Mouse (Mus musculus): ENCODE results near the gene Cbarp.

The Cbarp gene

DNA sequence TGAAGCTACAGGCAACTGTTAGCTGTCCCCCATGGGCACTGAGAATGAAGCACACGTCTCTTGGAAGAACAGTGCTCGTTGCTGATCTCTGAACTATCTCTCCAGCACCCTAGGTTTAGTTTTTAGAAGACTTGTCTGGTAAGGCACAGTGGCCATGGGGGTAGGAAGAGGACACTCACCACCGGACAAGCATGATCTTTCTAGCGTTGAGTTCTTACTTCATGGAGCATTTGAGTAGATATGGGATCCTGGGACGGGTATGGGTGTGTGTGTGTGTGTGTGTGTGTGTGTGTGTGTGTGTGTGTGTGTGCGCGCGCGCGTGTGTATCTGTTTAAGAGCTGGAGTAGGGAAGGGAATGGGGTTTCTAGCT lies at the start of gene Cbarp:
Cbarp (minus strand) TSS at position 170 of the 370 bp plus-strand sequence.
- DNase-seq (ENCODE audit: low read depth, low spot score): peak; percentile 45

DNA sequence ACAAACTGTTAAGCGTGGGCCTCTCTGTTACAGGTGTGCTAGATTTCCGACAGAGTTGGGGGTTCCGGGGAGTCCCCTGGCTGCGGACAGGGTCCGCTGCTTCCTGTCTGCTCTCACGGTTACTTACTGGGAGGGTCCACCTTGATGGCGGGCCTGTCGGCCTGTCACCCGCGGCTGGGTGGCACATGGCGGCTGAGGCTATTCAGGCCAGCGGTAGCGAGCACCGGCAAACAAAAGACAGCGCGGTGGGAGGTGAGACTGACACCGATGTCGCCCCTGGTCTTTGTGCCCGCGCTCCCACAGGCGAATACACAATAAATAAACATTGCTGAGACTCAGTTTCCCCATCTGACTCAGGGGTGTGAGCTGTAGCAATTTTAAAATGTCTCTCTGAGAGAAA lies 49.4 kb upstream of the Cbarp start:
- DNase-seq (ENCODE audit: low read depth, low spot score): no peak

DNA sequence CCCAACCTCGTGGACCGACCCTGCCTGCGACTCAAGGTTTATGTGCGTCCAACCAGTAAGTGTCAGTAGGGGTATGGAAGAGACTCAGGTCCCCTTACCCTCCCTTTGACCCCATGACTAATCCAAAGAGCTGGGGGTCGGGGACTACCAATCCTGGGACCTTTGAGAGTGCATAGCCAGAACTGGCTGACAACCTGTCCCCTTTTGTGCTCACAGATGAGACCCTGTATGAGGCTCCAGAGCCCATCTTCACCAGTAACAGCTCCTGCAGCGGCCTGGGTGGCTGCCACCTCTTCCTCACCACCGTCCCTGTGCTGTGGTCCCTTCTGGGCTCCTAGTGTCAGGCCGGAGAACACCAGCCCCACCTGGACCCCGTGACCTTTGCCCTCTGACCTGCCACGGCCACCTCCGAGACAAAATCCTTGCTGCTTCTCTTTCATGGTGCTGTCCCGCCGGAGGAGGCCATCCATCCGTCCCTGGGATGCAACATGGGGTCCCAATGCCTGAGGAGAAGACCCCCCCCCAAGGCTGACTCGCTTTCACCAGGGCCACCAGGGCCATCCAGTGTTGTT lies 47.9 kb upstream of the Cbarp start:
- DNase-seq (ENCODE audit: low read depth, low spot score): no peak

DNA sequence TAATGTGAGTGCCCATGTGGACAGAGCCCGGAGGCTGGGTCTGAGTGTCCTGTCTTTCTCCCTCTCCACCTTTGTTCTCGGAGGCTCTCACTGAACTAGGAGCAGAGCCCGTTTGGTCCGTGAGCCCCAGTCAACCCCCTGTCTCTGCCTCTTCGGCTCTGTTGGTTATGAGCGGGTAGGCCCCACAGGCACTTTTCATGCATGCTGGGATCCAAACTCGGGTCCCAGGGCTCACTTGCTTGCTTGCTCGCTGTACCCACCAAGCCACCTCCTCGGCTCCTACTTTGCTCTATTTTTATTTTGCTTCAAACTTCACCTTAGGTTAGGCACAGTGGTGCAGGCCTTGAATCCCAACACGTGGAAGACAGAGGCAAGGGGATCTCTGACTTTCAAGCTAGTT lies 47.1 kb upstream of the Cbarp start:
- no peak for DNase-seq (ENCODE audit: low read depth, low spot score)

DNA sequence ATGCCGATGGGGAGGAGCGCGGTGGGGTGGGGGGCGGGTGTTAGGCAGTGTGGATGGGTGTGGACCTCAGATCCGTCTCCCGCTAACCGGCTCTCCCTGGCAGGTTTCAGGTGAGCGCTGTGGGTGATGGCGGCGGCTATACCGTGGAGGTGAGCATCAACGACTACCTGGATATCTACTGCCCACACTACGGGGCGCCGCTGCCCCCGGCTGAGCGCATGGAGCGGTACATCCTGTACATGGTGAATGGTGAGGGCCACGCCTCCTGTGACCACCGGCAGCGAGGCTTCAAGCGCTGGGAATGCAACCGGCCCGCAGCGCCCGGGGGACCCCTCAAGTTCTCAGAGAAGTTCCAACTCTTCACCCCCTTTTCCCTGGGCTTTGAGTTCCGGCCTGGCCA lies 46.0 kb upstream of the Cbarp start:
- no peak for DNase-seq (ENCODE audit: low read depth, low spot score)

DNA sequence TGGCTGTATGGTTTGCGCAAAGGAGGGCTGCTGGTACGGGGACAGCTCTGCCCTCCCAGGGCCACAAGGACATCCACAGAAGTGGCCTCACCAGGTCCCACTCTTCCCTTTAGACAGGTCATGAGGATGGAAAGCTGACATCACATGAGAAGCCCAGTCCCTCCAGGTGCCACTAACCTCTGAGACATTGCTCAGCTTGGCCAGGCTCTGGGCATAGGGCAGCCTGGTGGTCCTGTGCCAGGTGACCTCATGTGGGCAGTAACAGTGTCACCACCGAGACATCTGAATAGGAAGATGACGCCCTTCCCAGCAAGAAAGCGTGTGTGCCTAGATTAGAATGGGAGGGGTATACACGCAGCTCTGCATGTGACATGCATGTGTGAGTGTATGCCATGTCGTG lies 41.9 kb upstream of the Cbarp start:
- DNase-seq (ENCODE audit: low read depth, low spot score): no peak

DNA sequence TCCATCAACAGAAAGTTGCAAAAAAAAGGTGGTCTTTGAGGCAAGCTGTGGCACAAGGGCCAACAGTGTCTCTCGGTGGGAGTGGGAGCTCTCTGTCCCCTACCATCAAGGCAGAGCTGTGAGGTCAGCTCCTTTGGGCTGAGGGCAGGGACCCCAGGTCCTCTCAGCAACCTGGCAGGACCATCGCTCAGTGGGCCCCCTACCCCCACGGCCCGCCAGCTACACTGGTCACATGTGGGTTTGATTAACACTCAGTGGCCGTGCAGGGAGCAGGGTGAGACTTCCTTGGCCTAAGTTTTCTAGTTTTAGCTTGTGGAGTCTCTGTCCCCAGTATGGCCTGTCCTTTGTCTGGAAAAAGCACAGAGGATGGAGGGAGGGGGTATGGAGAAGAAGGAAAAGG lies 40.2 kb upstream of the Cbarp start:
- no peak for DNase-seq (ENCODE audit: low read depth, low spot score)

DNA sequence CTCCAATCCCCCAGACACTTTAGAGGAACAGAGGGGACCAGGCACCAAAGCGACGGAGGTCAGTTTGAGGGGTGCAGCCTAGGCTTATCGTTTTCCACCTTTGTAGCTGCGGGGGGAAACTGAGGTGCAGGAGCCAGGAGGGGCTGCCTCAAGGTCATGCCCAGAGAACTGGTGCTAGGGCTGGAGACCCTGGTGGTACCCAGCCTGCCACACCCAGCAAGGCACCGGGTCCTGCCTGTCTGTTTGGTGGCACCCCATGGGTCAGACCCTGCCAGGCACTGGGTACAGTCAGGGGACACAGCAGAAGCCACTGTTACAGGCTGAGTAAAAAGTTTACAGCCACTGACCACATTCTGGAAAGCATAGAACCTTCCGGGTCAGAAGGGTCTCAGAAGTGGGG lies 39.7 kb upstream of the Cbarp start:
- DNase-seq (ENCODE audit: low read depth, low spot score): no peak

DNA sequence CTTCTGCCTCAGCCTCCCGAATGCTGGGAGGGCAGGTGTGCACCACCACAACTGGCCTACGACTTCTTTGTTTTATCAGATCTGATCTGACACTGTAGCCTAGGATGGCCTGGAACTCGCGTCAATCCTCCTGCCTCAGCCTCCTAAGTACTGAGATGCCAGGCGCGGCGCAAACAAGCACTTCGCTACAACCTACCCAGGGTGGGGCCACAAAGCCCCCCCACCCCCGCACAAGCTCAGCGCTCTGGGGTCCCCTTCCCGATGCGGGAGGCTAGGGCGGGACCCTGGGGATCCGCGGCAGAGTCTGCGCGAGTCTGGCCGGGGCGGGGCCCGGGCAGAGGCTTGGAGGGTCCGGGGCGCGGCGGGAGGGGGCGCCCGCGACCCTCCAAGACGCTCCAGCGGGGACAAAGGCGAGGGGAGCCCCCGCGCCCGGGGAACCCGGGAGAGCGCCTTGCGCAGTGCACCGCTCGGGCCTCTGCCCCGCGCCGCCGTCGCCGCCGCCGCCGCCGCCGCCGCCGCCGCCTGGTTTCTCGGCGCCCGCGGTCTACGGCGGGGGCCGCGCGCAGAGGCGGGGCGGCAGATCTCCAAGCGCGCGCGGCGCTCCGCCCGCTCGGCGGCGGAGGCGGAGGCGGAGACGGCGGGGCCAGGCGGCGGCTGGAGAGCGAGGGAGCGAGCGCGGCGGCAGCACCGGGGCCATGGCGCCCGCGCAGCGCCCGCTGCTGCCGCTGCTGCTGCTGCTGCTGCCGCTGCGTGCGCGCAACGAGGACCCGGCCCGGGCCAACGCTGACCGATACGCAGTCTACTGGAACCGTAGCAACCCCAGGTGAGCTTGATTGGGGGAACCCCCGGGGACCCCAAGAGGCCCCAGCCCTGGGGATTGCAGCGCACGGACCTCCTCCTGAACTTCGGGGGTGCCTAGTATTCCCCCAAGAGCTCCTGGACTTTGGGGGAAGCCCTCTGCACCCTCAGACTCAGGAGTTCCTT lies 38.7 kb upstream of the Cbarp start, which contains the start of gene Efna2:
Efna2 (plus strand) TSS at position 415 of the 984 bp plus-strand sequence.
- peak; percentile 55 for DNase-seq (ENCODE audit: low read depth, low spot score)

DNA sequence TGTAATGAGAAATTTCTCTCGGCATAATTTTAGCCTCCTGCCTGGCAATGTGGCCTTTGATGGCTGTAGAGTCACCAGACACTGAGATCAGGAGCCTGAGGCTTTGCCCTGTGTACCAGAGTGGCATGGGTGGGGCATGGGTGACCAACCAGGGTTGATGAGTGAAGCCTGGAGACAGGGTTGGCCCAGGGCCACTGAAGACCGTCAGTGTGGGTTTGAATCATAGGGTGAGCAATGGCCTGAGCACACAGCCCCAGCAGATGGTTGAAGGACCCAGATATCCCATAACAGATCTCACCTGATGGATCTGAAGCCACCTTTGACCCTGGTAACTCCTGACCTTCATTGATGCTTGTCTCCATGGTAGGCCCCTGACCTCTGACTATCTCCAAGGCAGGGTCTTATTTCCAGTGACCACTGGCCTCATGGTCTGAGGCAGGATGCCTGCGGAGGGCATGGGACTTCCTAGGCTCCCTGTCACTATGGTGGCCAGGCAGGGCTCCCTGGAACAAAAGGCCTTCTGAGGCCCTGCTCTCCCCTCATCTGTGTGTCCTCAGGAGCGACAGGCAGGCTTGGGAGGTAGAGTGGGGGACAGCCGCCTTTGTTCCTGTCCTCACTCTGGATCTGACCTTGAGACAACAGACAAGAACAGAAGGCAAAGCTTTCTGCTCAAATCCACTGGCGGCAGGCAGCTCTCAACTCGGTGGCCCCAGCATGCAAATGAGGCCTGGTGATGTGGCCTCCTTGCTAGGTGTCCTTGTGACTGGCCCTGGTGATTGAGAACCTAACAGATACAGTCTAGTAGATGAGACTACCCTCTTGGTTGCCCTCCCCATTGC lies 37.0 kb upstream of the Cbarp start:
- DNase-seq (ENCODE audit: low read depth, low spot score): no peak

DNA sequence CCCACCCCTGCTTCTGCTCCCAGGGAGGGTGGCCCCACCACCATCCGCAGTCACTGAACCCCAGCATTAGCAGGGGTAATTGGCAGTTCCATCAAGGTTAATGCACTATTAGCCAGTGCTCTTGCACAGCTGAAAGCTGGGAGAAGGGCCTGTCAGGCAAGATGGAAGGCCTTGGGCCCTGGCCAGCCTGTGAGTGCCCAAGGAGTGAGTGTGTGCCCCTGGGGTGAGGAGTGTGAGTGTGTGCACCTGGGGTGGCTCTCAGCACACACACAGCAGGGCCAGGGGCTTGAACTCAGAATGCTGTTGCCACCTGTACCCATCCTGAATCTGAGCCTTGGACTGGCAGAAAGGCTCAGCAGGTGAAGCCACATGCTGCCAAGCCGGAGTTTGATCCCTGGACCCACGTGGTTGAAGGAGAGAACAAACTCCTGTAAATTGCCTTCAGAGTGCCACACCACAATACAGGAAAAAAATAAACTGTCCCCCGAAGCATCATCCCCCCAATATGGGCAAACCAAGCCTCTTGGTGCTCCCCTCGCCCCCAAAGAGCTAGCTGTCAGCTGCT lies 35.7 kb upstream of the Cbarp start:
- DNase-seq (ENCODE audit: low read depth, low spot score): no peak

DNA sequence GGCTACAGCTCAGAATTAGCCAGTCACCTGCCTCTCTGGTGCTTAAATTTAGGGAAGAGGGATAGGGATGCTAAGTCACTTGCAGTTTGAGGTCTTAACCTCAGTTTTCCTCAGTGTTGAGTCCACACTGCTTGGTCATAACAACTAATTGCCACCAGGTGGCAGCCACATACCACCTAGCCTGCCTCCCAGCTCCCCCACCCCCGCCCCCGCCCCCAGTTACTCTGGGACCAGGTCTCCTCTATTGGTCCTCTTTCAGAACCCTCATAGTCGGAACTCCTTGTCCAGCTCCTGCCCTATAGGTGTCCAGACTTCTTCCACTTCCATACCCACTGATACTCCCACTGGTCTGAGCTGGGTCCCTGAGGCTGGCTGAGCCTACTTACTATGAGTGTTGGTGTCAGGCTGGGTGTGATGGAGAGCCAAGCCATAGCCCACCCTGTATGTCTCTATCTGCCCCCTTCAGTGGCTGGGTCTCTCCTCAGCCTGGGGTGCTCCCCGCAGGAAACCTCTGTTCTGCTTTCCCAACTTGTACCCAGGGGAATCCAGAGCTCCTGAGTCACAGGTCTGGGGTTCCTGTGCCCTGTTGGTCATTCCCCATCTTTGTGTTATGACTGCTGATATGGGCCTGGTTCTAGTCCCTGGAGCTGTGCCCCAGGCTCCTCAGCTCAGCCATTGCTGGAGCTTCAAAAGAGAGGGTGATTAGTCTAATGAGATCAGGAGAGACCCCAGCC lies 35.1 kb upstream of the Cbarp start:
- peak; percentile 78 for DNase-seq (ENCODE audit: low read depth, low spot score)

DNA sequence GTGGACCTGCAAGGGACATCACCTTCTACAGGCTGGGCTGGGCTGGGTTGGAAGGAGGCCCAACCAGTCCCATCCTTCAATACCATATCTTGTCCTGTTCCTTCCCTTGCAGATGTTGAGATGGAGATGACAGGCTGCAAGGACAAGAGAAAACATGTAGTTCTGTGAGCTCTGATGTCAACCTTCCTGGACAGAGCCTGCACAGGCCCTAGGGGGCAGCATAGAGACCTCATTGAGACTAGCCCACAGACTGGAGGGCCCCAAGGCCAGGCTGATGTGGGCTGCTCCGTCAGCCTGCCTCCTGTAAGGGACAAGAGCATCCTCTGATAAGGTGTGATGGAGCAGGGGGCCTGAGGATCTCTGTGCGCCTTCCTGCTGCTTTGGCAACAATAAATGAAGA lies 34.1 kb upstream of the Cbarp start:
- DNase-seq (ENCODE audit: low read depth, low spot score): peak; percentile 75

DNA sequence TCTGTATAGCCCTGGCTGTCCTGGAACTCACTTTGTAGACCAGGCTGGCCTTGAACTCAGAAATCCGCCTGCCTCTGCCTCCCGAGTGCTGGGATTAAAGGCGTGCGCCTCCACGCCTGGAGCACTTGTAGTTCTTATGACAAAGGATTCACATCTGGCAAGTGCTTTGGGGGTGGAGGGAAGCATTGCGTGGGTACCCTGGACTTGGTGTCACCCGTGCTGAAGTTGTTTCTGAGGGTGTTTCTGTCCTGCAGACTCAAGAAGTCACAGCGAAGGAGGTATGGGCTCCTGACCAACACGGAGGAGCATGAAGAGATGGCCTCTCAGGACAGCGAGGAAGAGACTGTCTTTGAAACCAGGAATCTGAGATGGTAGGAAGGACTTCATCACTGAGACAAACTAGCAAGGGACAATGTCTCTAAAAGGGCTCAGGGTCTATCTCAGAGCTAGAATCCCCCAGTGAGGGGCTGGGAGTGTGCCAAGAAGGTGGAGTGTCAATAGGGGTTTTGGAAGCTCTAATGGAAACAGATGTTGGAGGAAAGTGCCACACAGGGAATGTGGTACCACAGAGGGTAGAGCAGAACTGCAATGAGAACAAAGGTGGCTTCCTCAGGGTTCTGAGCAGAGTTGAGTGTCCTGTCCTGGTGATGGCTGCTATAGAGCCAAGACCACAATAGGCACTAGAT lies 33.5 kb upstream of the Cbarp start:
- no peak for DNase-seq (ENCODE audit: low read depth, low spot score)

DNA sequence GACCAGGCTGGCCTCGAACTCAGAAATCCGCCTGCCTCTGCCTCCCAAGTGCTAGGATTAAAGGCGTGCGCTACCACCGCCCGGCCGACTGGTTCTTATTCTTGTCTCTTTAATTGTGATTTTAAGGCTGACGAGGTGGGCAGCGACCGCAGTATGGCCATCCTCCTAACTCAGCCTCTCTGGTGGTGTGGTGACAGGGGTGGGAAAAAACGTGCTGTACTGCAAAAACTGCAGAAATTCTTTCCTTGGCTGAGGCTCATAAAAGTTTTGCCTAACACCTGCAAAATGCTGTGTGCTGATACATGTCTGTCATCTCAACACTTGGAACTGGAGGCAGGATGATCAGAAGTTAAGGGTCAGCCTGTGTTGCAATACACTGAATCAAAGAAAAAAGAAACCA lies 32.7 kb upstream of the Cbarp start:
- no peak for DNase-seq (ENCODE audit: low read depth, low spot score)

DNA sequence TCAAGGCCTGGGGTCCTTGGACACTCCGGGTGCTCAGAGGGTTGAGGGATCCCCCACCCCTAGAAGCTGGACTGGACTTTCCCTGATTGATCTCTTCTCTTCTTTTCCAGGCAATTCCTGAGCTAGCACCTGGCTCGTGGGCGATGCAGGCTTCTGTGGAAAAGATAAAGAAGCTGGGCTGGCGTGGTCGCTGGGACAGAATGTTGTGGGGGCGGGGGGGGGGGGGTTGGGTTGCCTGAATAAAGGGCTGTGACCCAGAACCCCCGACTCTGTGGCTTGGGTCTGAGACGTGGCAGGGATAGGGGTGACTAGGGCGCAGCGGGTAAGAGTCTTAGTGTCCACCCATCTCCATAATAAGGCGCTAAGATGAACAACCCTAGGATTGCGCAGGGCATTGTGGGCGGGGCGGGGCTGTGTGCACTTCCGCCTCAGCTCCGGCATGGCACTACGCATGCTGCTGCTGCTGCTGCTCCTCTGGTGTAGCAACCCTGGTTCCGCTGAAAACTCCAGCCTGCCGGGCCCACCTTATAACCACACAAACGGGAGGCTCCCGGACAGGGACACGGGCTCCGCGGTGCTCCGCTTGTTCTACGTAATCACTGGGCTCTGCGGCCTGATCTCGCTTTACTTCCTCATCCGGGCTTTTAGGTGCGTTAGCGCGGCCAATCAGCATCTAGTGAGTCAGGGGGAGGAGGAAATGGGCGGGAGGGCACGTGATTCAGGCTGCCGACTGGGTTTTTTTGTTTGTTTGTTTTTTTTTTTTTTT lies 32.1 kb upstream of the Cbarp start, which contains the start of gene 1600002K03Rik:
1600002K03Rik (plus strand) TSS at position 418 of the 766 bp plus-strand sequence.
- peak; percentile 95 for DNase-seq (ENCODE audit: low read depth, low spot score)

DNA sequence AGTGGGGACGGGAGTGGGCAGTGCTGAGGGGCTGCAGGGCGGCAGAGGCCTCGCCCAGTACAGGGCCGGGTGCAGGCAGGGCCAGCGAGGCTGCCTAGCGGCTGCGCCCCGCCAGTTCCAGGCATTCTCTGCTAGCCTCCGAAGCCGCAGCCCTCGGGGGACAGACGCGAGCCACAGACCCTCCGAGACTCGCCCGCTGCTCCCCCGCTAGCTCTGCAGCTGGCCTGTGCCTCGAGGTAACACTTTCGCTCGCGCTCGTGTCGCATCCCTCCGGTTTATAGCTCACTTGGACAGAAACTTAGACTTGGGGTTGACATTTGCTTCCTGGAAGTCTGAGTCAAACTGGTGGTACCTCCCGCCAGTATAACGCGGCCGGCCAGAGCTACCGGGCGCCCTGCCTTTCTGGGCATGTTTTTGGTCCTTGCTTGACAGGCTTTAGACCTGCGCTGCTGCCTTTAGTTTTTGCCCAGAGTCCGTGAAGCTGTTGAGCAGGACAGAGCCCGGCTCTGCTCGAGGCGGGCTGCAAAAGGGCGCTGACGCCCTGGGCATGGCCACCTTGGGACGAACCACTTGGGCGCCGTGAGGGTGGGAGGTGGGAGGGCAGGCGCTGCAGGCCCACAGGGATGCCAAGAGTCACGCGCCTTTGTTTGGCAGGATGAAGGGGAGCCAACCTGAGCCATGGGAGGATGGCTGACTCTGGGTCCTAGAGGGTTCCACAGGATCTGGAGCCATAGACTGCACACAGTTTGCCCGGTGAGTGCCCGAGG lies 31.3 kb upstream of the Cbarp start:
- peak; percentile 22 for DNase-seq (ENCODE audit: low read depth, low spot score)

DNA sequence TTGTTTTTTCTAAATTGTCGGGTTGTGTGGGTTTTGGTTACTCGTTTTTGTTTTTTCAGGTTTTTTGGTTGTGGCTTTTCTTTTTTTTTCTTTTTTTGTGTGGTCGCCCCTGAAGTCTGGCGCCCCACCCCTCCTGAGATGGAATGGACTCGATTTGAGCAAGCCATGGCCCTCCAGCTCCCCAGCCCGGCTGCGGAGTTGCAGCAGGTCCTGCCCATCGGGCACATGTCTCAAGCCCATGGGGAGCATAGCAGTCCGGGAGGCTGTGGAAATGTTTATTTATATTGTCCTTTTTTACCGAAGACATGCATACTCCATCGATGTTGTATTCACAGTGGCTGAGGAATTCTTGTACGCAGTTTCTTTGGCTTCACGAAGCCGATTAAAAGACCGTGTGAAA lies 30.6 kb upstream of the Cbarp start:
- DNase-seq (ENCODE audit: low read depth, low spot score): peak; percentile 10

DNA sequence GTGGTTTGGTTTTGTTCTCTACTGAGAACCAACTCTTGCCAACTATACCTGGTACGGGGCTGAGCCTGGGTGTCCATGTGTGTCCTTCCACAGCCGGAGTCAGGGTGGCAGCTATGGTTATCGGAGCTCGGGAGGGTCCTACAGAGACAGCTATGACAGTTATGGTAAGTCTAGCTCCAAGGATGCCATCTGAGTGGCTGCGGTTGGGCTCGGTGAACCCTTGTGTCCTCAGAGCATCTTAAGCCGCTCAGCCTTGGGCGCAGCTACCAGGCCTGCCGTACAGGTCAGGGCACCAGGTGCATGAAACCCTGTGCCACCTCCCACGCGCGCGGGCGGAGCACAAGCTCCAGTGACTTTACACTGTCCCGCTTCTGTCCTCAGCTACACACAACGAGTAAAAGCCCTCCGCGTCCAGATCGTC lies 30.0 kb upstream of the Cbarp start:
- DNase-seq (ENCODE audit: low read depth, low spot score): no peak
